Mouse (Mus musculus) granulocyte monocyte progenitor cell, adult 5-6 weeks (primary cell): ENCODE measurements around the gene A630095N17Rik. TPM values are rescaled to one million over a fixed set of nuclear protein-coding genes. Genes with fewer than 3 reads are reported as not detected.

Source experiments
- ATAC-seq: replicated peaks from 2 replicates; pipeline ENCODE4 v1.8.0; 2016; ENCODE audit warnings: mild to moderate bottlenecking, moderate TSS enrichment, inconsistent platforms; ENCODE audit not compliant: poor library complexity, severe bottlenecking
- total RNA-seq, 2 experiments: library from RNA; stranded (forward) in 1 of 2; stranded (reverse) in 1 of 2; fragments of 200-712, 200-1000 nt in 1 of 2; fragments of >200 nt in 1 of 2; fragmentation: Nextera tagmentation in 1 of 2; gene quantifications; 2 replicates each; pipeline ENCODE4 v1.2.3; 2014 to 2017

A630095N17Rik gene
- total RNA-seq, 2 experiments from 2014 or later, result 2.7 TPM; not detected in 1

DNA sequence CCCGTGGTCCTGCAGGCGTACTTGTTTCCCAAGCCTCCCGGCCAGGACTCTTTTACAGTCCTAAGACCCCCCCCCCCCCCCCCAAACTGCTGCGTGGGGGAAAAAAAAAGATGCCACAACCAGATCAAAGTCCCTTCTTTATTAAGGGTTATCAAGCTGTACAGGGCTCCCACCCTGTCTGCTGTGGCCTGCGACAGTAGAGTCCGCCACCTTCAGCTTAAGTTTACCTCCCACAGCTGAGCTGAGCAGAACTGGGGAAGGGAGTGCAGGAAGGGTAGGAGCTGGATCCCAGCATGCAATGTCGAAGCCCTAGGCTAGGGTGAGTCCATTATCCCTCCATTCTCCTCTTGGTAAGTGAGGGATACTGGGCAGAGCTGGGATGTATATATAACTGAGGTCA lies 51.2 kb downstream of the A630095N17Rik start:
- no peak for ATAC-seq

GRCm38 (mm10) chr1:75180105-75180590 lies 51.8 kb downstream of the A630095N17Rik start, which contains the start of gene Abcb6:
Gene Abcb6, minus strand, starts transcription at chr1:75180392.
- ATAC-seq, result peak; percentile 90

GRCm38 (mm10) chr1:75179334-75180104 lies 52.4 kb downstream of the A630095N17Rik start:
- peak; percentile 67 for ATAC-seq

Other genes starting within 250 kb of the A630095N17Rik start
- gene Nhej1, start 106.9 kb downstream of the A630095N17Rik start, total RNA-seq (2014; fragmentation: Nextera tagmentation), result 5.2 and 10.1 TPM in 2 replicates
- 5.6 and 13.4 TPM in 2 replicates for gene Nhej1, start 106.9 kb downstream of the A630095N17Rik start, total RNA-seq (2017)
- 1.4 TPM in 1 of 2 replicates, not detected in the other for gene Slc23a3, start 98.2 kb downstream of the A630095N17Rik start, total RNA-seq (2014; fragmentation: Nextera tagmentation)
- not detected in 2 replicates for gene Slc23a3, start 98.2 kb downstream of the A630095N17Rik start, total RNA-seq (2017)
- gene Cnppd1, start 89.4 kb downstream of the A630095N17Rik start, total RNA-seq (2014; fragmentation: Nextera tagmentation), result 31.3 and 33.9 TPM in 2 replicates
- 33.0 and 36.4 TPM in 2 replicates for gene Cnppd1, start 89.4 kb downstream of the A630095N17Rik start, total RNA-seq (2017)
- 38.3 and 68.0 TPM in 2 replicates for gene Retreg2, start 89.3 kb downstream of the A630095N17Rik start, total RNA-seq (2014; fragmentation: Nextera tagmentation)
- 35.5 and 52.0 TPM in 2 replicates for gene Retreg2, start 89.3 kb downstream of the A630095N17Rik start, total RNA-seq (2017)
- gene Zfand2b, start 63.5 kb downstream of the A630095N17Rik start, total RNA-seq (2014; fragmentation: Nextera tagmentation), result 18.4 and 19.0 TPM in 2 replicates
- 9.5 and 18.2 TPM in 2 replicates for gene Zfand2b, start 63.5 kb downstream of the A630095N17Rik start, total RNA-seq (2017)
- gene Abcb6, start 51.7 kb downstream of the A630095N17Rik start, total RNA-seq (2014; fragmentation: Nextera tagmentation), result 8.9 and 10.1 TPM in 2 replicates
- 7.5 and 8.4 TPM in 2 replicates for gene Abcb6, start 51.7 kb downstream of the A630095N17Rik start, total RNA-seq (2017)
- 11.3 and 11.6 TPM in 2 replicates for gene Ankzf1, start 40.0 kb downstream of the A630095N17Rik start, total RNA-seq (2014; fragmentation: Nextera tagmentation)
- gene Ankzf1, start 40.0 kb downstream of the A630095N17Rik start, total RNA-seq (2017), result 20.0 and 20.9 TPM in 2 replicates
- gene Atg9a, start 39.9 kb downstream of the A630095N17Rik start, total RNA-seq (2014; fragmentation: Nextera tagmentation), result 21.5 and 25.7 TPM in 2 replicates
- 5.1 and 13.4 TPM in 2 replicates for gene Atg9a, start 39.9 kb downstream of the A630095N17Rik start, total RNA-seq (2017)
- 37.1 and 57.6 TPM in 2 replicates for gene Glb1l, start 21.3 kb downstream of the A630095N17Rik start, total RNA-seq (2014; fragmentation: Nextera tagmentation)
- gene Glb1l, start 21.3 kb downstream of the A630095N17Rik start, total RNA-seq (2017), result 13.0 and 15.0 TPM in 2 replicates
- 212 and 224 TPM in 2 replicates for gene Stk16, start 21.3 kb downstream of the A630095N17Rik start, total RNA-seq (2014; fragmentation: Nextera tagmentation)
- gene Stk16, start 21.3 kb downstream of the A630095N17Rik start, total RNA-seq (2017), result 152 and 160 TPM in 2 replicates
- gene Tuba4a, start 12.2 kb downstream of the A630095N17Rik start, total RNA-seq (2014; fragmentation: Nextera tagmentation), result 541 and 690 TPM in 2 replicates
- 491 and 534 TPM in 2 replicates for gene Tuba4a, start 12.2 kb downstream of the A630095N17Rik start, total RNA-seq (2017)
- 0.66 and 4.1 TPM in 2 replicates for gene Dnajb2, start 4.3 kb upstream of the A630095N17Rik start, total RNA-seq (2014; fragmentation: Nextera tagmentation)
- 1.5 and 1.6 TPM in 2 replicates for gene Dnajb2, start 4.3 kb upstream of the A630095N17Rik start, total RNA-seq (2017)
- not detected in 2 replicates for gene Ptprn, start 32.4 kb upstream of the A630095N17Rik start, total RNA-seq (2014; fragmentation: Nextera tagmentation)
- gene Ptprn, start 32.4 kb upstream of the A630095N17Rik start, total RNA-seq (2017), result not detected in 2 replicates
- gene Resp18, start 46.3 kb upstream of the A630095N17Rik start, total RNA-seq (2014; fragmentation: Nextera tagmentation), result not detected in 2 replicates
- not detected in 2 replicates for gene Resp18, start 46.3 kb upstream of the A630095N17Rik start, total RNA-seq (2017)
- 35.6 and 44.7 TPM in 2 replicates for gene Dnpep, start 85.9 kb upstream of the A630095N17Rik start, total RNA-seq (2014; fragmentation: Nextera tagmentation)
- 26.6 and 47.7 TPM in 2 replicates for gene Dnpep, start 85.9 kb upstream of the A630095N17Rik start, total RNA-seq (2017)
- gene Des, start 128.2 kb upstream of the A630095N17Rik start, total RNA-seq (2014; fragmentation: Nextera tagmentation), result not detected in 2 replicates
- not detected in 2 replicates for gene Des, start 128.2 kb upstream of the A630095N17Rik start, total RNA-seq (2017)
- gene Speg, start 143.2 kb upstream of the A630095N17Rik start, total RNA-seq (2014; fragmentation: Nextera tagmentation), result not detected in 2 replicates
- 0.05 TPM in 1 of 2 replicates, not detected in the other for gene Speg, start 143.2 kb upstream of the A630095N17Rik start, total RNA-seq (2017)
- 118 and 133 TPM in 2 replicates for gene Gmppa, start 203.8 kb upstream of the A630095N17Rik start, total RNA-seq (2014; fragmentation: Nextera tagmentation)
- 85.1 and 88.3 TPM in 2 replicates for gene Gmppa, start 203.8 kb upstream of the A630095N17Rik start, total RNA-seq (2017)
- gene Asic4, start 218.3 kb upstream of the A630095N17Rik start, total RNA-seq (2014; fragmentation: Nextera tagmentation), result not detected in 2 replicates
- gene Asic4, start 218.3 kb upstream of the A630095N17Rik start, total RNA-seq (2017), result not detected in 2 replicates
- gene Chpf, start 247.2 kb upstream of the A630095N17Rik start, total RNA-seq (2014; fragmentation: Nextera tagmentation), result 2.5 TPM in 1 of 2 replicates, not detected in the other
- 0.62 and 1.0 TPM in 2 replicates for gene Chpf, start 247.2 kb upstream of the A630095N17Rik start, total RNA-seq (2017)
- not detected in 2 replicates for gene Tmem198, start 247.4 kb upstream of the A630095N17Rik start, total RNA-seq (2014; fragmentation: Nextera tagmentation)
- not detected in 2 replicates for gene Tmem198, start 247.4 kb upstream of the A630095N17Rik start, total RNA-seq (2017)